28 mouse cellular contexts compared by ENCODE assay signal in the genomic region with DNA sequence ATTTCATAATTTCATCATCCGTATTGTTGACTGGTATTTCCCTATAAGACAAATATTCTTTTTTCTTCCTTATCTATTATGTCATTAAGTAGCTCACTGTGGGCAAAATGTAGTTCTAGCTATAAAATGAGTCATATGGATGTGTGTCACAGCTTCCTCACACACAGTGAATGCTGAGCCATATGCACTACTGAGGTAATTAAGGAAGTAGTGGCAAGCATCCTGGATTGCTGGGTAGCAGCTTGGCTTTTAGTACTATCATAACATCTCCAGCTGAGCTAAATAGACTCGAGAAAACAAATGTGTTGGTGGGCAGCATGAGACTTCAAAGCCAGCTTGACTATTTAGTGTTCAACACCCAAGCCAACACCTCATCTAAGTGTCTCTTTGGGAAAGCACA.
DNase-seq lines count a peak whose midpoint lies in the region; ATAC-seq and TF ChIP-seq lines count a peak whose summit lies in the region.
"Had no signal": no experiment of that assay in that cellular context is flagged by ENCODE, and none has a peak within 500 bp of the region (broad histone marks: within the 10 kb centered on the region; RNA-seq: fewer than 3 reads in every experiment).

No protein-coding gene starts in this region.

- no peaks in the 10 kb centered on the region for H3K4me1 ChIP-seq in forebrain, embryonic 13.5 days
- no peaks in the 10 kb centered on the region for H3K4me1 ChIP-seq in forebrain, embryonic 10.5 days
- no peaks in the 10 kb centered on the region for H3K4me1 ChIP-seq in lung, adult 2 months (ENCODE audit: control insufficient read depth, insufficient read depth, low read length)
- H3K4me1 ChIP-seq: embryonic facial prominence, embryonic 12.5 days; heart, embryonic 12.5 days; limb, embryonic 10.5 days; limb, embryonic 15.5 days; neural tube, embryonic 15.5 days; stomach, embryonic 15.5 days had no signal

- WGBS in forebrain, embryonic 13.5 days = 79% methylated on average over 2 of the region's 2 CpGs
- 79% methylated on average over 2 of the region's 2 CpGs for WGBS in forebrain, embryonic 10.5 days
- WGBS in lung, adult 2 months = 60% methylated on average over 2 of the region's 2 CpGs

- TF ChIP-seq POLR2A in brain, embryonic 14.5 days (IDR thresholded peaks at IDR 0.05; ENCODE audit: borderline replicate concordance, extremely low read depth, insufficient read depth, insufficient read length, poor library complexity, severe bottlenecking) = no peak
- TF ChIP-seq POLR2A in lung, adult 2 months (IDR thresholded peaks at IDR 0.05; ENCODE audit: borderline replicate concordance, extremely low read depth, low read depth, low read length) = no peak

- H3K9me3 ChIP-seq in forebrain, embryonic 13.5 days (replicated peaks) = no peaks in the 10 kb centered on the region
- no peaks in the 10 kb centered on the region for H3K9me3 ChIP-seq in forebrain, embryonic 10.5 days
- H3K9me3 ChIP-seq: embryonic facial prominence, embryonic 12.5 days; heart, embryonic 12.5 days; limb, embryonic 10.5 days; limb, embryonic 15.5 days; neural tube, embryonic 15.5 days; stomach, embryonic 15.5 days had no signal

- no peak overlapping the region for H3K4me2 ChIP-seq in forebrain, embryonic 13.5 days
- H3K4me2 ChIP-seq: embryonic facial prominence, embryonic 12.5 days; heart, embryonic 12.5 days; hindbrain, embryonic 14.5 days; limb, embryonic 15.5 days; lung, embryonic 14.5 days; neural tube, embryonic 15.5 days; stomach, embryonic 15.5 days had no signal

- H3K9ac ChIP-seq in forebrain, embryonic 13.5 days = no peak overlapping the region
- H3K9ac ChIP-seq: embryonic facial prominence, embryonic 12.5 days; heart, embryonic 12.5 days; hindbrain, embryonic 14.5 days; limb, embryonic 15.5 days; liver, embryonic 14.5 days; lung, embryonic 14.5 days; neural tube, embryonic 15.5 days; stomach, embryonic 15.5 days had no signal

- H3K27ac ChIP-seq in forebrain, embryonic 13.5 days = no peak overlapping the region
- H3K27ac ChIP-seq in forebrain, embryonic 10.5 days = no peak overlapping the region
- H3K27ac ChIP-seq: embryonic facial prominence, embryonic 12.5 days; heart, adult 2 months; hindbrain, embryonic 14.5 days; limb, embryonic 10.5 days; limb, embryonic 15.5 days; liver, embryonic 14.5 days; neural tube, embryonic 15.5 days; stomach, embryonic 15.5 days had no signal

- no peak for TF ChIP-seq CTCF in brain, embryonic 14.5 days (IDR thresholded peaks at IDR 0.05; ENCODE audit: borderline replicate concordance, extremely low read depth, insufficient read depth, insufficient read length)
- TF ChIP-seq CTCF in lung, adult 2 months (IDR thresholded peaks at IDR 0.05; ENCODE audit: insufficient read depth, low read length) = no peak

- no peaks in the 10 kb centered on the region for H3K27me3 ChIP-seq in forebrain, embryonic 13.5 days
- H3K27me3 ChIP-seq in forebrain, embryonic 10.5 days (ENCODE audit: poor library complexity, severe bottlenecking) = no peaks in the 10 kb centered on the region
- H3K27me3 ChIP-seq: embryonic facial prominence, embryonic 12.5 days; heart, embryonic 12.5 days; limb, embryonic 15.5 days; neural tube, embryonic 15.5 days; stomach, embryonic 15.5 days had no signal

- DNase-seq in forebrain, embryonic 10.5 days (ENCODE audit: extremely low spot score, low spot score) = no peak
- peak; percentile 6 for DNase-seq in layer of hippocampus, adult 9-11 months
- DNase-seq in layer of hippocampus, adult 9-10 months (ENCODE audit: low spot score) = no peak
- peak; percentile 85 for DNase-seq in 416B (ENCODE audit: low read depth)
- DNase-seq in brain, embryonic 14.5 days (ENCODE audit: low read depth) = peak; percentile 66
- no peak for DNase-seq in lung, adult 2 months
- DNase-seq: adrenal gland, postnatal 36 days; cerebellum, adult 9-10 months; embryo, embryonic 11 days; heart, adult 2 months; heart, postnatal 4 days; kidney, adult 9 months; kidney, postnatal 10 days; lung, embryonic 14.5 days; lung, postnatal 14 days; midbrain, embryonic 14.5 days; retina, postnatal 1 day; thymus, postnatal 14 days had no signal

- no peaks in the 10 kb centered on the region for H3K36me3 ChIP-seq in forebrain, embryonic 13.5 days (ENCODE audit: poor library complexity, severe bottlenecking)
- H3K36me3 ChIP-seq in forebrain, embryonic 10.5 days (replicated peaks) = no peaks in the 10 kb centered on the region
- H3K36me3 ChIP-seq: embryonic facial prominence, embryonic 12.5 days; heart, embryonic 12.5 days; limb, embryonic 10.5 days; limb, embryonic 15.5 days; neural tube, embryonic 15.5 days; stomach, embryonic 15.5 days had no signal

- no peak overlapping the region for H3K4me3 ChIP-seq in forebrain, embryonic 13.5 days
- H3K4me3 ChIP-seq in forebrain, embryonic 10.5 days = no peak overlapping the region
- H3K4me3 ChIP-seq in lung, adult 2 months (replicated peaks; ENCODE audit: extremely low read depth, low read depth, low read length) = no peak overlapping the region
- H3K4me3 ChIP-seq: embryonic facial prominence, embryonic 12.5 days; heart, adult 2 months; heart, embryonic 12.5 days; limb, embryonic 10.5 days; limb, embryonic 15.5 days; neural tube, embryonic 15.5 days; stomach, embryonic 15.5 days had no signal

- ATAC-seq in forebrain, embryonic 13.5 days = peak; percentile 65; the same call in 1 of the 2 replicates
- ATAC-seq: intestine, postnatal 0 days had no signal

Comparison
In these comparisons a context has a peak if more than half of its experiments do, and no peak if none do; other contexts are left out.
1. DNase-seq: peak in layer of hippocampus, adult 9-11 months (single experiment), 416B (single experiment) and brain, embryonic 14.5 days (single experiment); none in forebrain, embryonic 10.5 days (single experiment), layer of hippocampus, adult 9-10 months (single experiment) and lung, adult 2 months (single experiment).